Mouse (Mus musculus): ENCODE data around the gene Pak2. TPM values are rescaled to one million over a fixed set of nuclear protein-coding genes. Genes with fewer than 3 reads are reported as not detected.
A peak's percentile ranks its signal among the peaks of the same experiment; 100 is the strongest.
"Not testable (repeated sequence)": the region's sequence is repeated elsewhere in the genome, so short reads cannot be mapped to it uniquely, and the experiment has no call there.

Gene Pak2
- polyA plus RNA-seq, 1 experiment: 17.4 TPM

DNA sequence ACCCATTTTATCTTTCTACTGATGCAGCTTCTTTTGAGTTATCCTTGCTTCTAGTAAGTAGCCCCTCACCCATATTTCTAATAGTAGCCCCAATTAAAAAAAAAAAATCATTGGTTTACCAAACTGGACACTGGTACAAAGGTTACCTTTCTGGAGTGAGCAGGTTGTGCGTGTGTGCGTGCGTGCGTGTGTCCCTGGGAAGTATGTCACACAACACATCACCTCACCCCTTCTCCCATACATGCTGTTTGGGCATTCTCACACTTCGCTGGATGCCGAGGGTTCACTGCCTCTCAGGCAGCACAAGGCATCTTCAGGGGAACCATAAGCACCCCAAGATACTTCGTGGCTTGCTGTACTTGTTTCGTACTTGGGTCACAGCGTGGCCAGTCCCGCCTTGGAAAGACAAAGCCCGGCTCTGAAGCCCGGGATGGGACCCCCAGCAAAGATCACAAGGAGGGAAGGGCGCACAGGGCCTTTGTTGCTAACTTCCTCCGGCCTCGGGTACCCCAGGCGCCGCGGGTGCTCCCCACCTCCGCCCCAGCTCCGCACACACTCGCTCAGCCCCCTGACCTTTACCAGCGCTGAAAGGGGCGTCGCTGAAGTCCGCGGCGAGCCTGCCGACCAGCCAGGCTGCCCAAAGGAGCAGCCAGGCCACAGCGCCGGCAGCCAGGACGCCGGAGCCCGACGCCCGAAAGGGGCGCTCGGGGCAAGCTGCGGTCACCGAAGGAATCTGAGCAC lies 19.9 kb upstream of the Pak2 start:
- DNase-seq (ENCODE audit: extremely low spot score in 1 of 2, low spot score in 1 of 2): no peak

DNA sequence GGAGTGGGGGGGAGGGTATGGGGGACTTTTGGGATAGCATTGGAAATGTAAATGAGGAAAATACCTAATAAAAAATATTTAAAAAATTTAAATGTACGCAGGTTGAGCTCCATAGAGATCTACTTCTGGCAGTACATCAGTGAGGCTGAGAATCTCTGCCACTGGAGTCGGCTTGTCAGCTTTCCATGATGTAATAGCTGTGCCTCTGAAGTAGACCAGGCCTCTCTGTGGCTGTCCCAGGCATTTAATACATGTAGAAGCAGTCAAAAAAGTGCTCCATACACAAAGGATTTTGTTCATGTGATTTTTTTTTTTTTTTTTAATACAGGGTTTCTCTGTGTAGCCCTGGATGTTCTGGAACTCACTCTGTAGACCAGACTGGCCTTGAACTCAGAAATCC lies 18.6 kb upstream of the Pak2 start:
- not testable (repeated sequence) for DNase-seq (ENCODE audit: extremely low spot score in 1 of 2, low spot score in 1 of 2)

DNA sequence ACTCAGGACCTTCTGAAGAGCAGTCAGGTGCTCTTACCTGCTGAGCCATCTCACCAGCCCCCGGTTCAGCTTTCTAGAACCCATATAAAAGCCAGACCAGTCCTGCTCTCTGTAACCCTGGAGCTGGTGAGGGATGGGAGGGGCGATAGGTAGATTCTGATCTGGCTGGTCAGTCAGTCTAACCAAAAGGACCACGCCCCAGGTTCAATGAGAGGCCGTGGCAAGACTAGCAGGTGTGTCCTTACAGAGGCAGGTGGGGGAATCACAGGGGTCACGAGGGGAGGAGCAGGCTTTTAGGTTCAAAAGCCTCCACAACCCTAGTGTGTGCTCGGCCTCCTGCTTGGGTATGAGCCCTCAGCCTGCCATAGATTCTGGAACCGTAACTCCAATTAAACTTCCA lies 12.3 kb upstream of the Pak2 start:
- DNase-seq (ENCODE audit: extremely low spot score in 1 of 2, low spot score in 1 of 2): no peak

DNA sequence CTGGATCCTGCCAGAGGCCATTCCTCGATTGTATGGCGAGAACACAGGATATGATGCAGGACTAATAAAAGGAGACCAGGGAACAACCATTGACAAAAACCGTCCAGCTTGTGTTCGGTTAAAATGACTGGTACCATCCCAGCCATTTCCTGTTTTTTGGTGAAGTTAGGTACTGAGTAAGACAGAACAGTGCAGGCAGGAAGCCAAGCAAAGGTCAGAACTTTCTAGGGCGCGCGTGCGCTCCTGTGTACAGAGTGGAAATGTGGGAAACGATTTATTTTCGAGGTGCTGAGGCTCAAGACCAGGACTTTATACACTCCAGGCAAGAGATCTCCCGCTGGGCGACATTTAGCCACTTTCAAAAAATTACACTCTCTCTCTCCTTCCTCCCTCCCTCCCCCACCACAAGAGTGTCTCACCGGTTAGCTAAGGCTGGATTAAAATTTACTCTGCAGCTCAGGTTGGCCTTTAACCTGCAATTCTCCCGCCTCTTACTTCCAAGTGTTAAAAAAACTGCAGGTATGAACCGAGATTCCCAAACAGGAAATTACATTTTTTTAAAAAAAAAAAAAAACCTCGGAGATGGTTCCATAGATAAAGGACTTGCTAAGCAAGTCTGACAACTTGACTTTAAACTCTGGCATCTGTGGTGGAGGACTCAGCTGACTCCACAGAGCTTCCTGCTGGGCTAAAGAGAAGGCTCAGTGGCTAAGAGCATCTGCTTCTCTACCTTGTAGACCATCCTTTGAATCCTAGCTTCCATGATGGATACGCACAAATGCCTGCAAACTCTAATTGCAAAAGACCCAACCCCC lies 8.7 kb upstream of the Pak2 start:
- no peak for DNase-seq (ENCODE audit: extremely low spot score in 1 of 2, low spot score in 1 of 2)

DNA sequence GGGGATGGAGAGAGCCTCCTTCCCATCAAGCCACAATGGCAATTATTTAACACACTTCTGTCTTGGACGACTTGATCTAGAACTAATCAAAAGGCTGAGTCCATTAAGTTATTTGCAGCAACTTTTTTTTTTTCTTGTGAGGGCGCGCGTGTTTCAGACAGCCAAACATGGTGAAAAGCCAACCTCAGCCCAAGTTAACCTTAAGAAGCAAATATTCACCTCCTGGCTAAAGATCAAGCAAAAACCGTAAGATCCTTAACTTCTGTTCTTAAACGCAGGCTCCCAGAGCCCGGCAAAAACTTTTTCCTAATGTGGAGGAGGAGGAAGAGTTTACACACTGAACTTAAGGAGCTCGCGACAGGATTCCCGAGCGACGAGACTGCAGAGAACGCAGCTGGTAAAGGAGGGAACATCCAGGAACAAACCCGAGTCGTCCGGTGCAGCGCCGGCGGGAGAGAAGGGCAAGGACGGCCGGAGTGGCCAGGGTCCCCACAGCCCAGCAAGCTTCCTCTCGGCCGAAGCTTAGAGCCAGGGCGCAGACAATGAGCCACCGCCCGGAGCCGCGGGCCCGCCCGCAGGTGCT lies 643 bp downstream of the Pak2 start:
- DNase-seq (ENCODE audit: extremely low spot score in 1 of 2, low spot score in 1 of 2): no peak

DNA sequence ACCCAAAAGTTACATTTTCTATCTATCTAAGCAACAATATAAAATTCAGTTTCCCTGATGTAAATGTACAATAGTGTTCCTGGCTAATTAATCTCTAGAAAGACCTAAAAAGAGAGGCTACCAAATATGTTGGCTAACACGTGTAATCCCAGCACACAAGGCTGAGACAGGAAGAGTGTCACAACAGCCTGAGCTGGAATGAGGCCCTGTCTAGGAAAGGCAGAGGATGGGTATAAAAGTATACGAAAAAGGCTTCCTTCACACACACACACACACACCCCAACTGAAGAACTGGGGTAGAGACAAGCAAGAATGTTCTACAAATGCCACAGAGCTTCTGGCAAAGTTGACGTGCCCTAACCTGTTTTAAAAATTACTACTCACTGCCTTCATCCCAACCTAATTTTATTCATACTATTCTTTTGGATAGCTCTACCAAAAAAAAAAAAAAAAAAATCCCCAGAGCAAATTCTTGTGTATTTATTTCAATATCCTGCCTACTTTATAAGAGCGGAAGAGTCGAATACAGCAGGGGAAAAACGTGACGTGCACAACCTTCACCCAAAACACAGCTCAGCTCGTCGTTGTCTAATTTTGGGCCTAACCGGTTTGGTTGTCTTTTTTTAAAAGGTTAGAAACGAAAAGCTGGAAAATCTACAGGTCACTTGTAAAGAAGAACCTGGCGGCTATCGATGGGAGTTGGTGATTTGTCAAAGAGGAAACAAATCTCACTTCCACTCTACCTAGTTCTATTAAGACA lies 1.3 kb downstream of the Pak2 start:
- no peak for DNase-seq (ENCODE audit: extremely low spot score in 1 of 2, low spot score in 1 of 2)

DNA sequence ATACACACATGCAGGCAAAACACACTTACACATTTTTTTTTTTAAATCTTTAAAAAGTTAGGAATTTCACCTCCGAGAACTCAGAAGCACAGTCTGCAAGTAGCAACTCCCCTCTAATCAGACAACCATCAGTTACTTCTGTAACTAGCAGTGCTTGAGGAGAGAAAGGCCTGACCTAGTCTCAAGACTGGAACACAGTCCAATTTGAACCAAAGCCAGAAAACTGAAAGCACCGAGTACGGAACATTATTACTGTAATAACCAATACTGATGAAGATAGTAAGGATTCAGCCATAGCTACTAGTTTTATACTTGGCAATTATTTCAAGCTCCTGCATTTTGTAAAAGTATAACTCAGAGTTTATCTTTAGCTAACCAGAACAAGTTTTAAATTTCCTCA lies 2.7 kb downstream of the Pak2 start:
- no peak for DNase-seq (ENCODE audit: extremely low spot score in 1 of 2, low spot score in 1 of 2)

DNA sequence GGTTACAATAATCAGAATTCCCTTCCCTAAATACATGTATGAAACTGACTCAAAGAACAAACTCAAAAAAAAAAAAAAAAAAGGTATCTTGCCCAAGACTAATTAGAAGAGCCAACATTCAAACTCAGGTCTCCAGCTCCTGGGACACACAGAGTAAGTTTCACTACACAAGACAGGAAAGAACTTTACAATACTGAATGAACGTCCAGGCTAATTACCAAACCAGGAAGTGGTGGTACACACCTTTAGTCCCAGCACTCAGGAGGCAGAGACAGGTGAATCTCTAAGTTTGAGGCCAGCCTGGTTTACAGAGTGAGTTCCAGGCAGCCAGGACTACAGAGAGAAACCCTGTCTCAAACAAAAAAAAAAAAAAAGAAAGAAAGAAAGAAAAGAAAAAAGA lies 3.4 kb downstream of the Pak2 start:
- DNase-seq (ENCODE audit: extremely low spot score in 1 of 2, low spot score in 1 of 2): no peak

DNA sequence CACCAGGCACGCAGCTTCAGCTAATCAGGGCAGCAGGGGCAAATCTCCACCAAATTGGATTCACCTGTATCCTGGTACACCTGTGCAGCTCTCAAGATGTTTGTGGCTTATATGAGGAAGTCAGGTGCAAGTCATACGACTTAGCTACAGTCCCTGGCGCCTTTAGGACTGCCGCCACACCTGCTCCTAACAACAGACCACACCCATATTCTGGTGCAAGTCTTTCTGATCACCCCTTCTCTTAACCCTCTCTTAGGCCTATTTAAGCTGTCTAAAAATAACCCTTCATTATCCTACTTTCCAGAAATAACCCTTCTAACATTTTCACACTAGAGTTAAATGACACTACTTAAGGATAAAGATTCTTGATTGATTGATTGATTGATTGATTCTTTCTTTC lies 9.1 kb downstream of the Pak2 start:
- DNase-seq (ENCODE audit: extremely low spot score in 1 of 2, low spot score in 1 of 2): not testable (repeated sequence)

DNA sequence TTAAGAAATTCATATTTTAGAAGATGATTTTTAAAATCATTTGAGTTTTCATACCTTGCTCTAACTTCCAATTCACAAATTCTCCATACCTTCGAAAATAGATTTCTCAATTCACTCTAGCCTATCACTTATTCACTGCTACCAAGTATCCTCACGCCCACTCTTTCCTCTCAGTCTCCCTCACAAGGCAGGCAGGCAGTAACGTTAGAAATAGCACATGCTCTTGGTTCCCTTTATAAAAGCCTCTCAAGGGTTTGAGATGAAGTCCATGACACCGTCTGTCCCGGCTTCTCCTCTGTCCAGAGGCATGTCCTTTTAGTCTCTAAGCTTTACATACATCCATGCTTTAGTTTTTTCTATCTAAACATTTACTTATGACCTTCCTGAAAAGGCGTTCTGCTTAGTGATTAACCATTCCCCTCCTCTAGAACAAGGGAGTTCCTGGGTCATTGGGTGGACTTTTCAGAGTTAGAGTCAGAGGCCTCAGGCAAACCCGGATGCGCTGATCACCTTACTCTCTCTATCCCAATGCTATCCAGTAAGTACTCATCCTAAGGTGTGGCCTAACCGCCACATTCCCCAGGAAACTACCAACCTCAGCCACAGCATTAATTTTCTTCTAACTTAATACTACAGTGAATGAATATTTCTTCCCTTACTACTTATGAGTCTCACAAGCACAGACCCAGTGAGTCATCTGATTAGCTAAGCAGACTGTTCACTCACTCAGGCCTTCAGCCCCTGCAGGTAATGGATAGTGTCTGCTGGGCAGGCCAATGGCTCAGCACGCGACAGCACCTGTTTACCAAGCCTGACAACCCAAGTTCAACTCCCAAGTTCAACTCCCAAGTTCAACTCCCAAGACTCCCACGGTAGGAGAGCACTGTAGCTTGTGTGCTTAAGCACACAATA lies 10.5 kb downstream of the Pak2 start:
- no peak for DNase-seq (ENCODE audit: extremely low spot score in 1 of 2, low spot score in 1 of 2)

DNA sequence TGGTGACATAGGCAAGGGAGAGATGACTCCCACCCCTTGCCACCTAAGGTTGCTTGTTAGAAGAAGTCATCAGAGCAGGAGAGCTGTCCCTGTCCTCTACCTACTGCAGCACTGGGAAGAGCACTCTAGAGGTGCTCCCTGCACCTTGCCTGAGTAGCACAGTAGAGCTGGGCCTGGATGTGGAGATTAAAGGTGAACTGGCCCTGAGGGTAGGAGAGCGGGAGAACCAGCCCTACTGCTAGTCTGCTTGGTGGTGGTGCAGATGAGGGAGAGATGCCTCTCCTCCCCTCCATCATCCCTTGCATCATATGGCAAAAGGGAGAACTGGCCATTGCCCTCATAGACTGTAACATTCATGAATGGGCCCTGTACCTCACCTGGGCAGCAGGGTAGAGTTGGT lies 12.2 kb downstream of the Pak2 start:
- no peak for DNase-seq (ENCODE audit: extremely low spot score in 1 of 2, low spot score in 1 of 2)

DNA sequence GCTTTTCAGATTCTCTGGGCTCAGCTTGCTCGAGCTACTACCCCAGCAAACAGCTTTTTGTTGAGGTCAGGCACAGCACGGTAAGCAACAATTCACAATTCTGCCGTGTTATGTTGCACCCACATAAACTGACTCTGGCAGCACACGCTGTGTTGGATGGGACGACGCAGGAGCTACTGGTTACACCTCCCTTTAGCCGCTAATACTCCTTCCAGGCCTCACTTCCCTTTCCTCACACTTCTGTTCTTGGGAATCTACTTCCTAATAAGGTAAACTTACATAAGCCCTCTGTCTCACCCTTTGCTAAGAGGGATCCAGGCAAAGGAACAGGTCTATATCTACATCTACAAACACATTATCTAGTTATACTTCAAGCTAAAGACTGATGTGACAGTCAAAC lies 15.2 kb downstream of the Pak2 start:
- no peak for DNase-seq (ENCODE audit: extremely low spot score in 1 of 2, low spot score in 1 of 2)

DNA sequence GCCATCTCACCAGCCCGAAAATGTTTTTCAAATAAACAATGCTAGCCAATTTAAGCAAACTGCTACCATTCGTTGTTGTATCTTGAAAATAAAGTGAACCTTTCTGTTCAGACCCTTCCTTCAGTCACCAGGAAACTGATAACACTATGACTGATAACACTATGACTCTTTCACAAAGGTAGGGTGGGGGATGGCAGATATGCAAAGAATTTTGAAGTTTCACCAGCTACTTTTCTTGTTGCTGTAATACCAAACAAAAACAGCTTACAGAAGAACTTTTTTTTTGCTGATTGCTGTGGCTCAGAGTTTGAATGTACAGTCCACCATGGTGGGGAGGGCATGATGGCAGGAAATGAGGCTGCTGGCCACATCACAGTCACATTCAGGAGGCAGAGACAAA lies 16.9 kb downstream of the Pak2 start:
- no peak for DNase-seq (ENCODE audit: extremely low spot score in 1 of 2, low spot score in 1 of 2)

DNA sequence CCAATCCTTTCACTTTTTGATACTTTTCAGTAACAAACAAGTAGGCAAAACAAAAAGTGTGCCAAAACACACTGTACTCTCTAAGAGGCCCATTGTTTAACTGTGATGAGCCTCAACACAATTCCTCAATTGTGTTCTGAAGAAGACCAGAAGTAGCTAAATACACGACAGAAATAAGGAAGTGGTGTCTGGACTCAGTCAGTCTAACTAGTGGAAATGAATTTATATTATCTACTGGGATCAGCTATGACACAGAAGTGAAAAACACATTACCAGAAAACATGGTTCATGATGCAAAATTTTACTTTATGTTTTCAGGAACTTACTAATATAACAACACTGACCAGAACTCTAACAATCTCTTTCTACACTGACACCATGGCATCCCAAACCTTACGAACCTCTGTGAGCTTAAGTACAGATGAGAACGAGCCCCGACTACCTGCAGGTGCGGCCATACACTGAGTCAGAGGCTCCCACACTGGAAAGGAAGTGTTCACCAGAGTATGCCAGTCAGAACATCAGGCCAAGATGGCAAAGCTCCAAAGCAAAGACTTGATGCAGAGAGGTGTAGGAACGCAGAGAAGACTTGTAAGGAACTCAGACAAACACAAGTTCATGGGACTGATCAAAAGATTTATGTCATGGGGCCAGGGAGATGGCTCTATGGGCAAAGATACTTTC lies 19.2 kb downstream of the Pak2 start:
- DNase-seq (ENCODE audit: extremely low spot score in 1 of 2, low spot score in 1 of 2): no peak

DNA sequence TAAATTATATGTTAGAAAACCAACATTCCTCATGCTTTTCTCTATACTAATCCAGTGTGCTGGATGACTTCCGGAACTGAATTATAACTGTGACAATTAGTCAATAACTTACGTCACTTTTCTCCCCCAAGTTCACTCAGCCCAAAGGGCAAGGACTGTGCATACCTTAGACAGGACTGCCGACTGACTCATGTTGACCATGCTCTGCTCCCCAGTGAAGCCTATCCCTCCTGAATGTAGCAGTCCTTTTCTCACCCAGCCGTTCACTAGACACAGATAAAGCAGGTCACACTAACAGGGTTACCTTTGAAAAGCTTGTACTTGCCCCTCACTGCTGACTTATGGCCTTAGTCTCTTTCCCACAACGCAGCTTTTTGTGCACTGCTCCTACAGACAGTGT lies 20.3 kb downstream of the Pak2 start:
- no peak for DNase-seq (ENCODE audit: extremely low spot score in 1 of 2, low spot score in 1 of 2)

DNA sequence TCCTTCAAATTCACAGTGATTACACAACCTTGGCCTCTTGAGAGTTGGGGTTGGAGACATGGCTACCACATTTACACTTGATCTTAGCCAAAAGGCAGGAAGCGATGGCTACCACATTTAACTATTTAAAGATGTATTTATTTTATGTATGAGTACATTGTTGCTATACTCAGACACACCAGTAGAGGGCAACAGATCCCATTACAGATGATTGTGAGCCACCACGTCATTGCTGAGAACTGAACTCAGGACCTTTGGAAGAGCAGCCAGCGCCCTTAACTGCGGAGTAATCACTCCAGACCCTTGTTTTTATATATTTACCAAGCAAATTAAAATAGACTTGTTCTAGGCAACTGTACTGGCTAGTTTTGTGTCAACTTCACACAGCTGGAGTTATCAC lies 36.8 kb downstream of the Pak2 start:
- DNase-seq (ENCODE audit: extremely low spot score in 1 of 2, low spot score in 1 of 2): no peak

DNA sequence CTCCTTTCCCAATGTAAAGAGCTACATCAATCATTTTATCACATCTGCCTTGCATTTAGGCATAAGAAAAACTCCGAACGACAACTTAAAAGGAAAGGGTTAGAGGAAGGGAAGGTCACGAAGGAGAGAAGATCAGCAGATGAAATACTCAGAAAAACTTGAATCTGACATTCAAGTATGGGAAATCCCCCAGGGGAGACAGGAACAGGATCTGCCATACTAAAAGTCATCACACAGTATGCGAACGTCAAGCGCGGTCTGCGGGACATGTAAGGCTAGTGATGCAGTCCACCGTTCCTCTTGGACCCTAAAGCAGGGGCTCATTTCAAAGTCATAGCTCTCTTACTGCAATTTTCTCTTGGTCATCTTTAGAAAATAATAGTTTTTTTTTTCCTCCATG lies 59.5 kb downstream of the Pak2 start:
- no peak for DNase-seq (ENCODE audit: extremely low spot score in 1 of 2, low spot score in 1 of 2)

DNA sequence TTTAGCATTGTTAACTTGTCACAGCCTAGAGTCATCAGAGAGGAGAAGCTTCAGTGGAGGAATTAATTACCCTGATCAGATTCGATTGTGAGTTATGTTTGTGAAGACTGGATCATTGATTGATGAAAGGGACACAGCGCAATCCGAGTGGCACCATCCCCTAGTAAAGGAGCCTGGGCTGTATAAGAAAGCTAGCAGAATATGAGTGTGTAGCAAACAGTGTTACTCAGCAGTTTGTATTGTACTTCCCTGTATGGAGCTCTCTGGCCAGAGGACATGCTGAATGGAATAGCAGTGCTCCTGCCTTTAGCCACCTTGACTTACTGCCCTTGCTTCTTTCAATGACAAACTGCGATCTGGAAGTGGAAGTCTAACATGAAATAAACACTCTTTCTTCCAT lies 68.8 kb downstream of the Pak2 start:
- no peak for DNase-seq (ENCODE audit: extremely low spot score in 1 of 2, low spot score in 1 of 2)

DNA sequence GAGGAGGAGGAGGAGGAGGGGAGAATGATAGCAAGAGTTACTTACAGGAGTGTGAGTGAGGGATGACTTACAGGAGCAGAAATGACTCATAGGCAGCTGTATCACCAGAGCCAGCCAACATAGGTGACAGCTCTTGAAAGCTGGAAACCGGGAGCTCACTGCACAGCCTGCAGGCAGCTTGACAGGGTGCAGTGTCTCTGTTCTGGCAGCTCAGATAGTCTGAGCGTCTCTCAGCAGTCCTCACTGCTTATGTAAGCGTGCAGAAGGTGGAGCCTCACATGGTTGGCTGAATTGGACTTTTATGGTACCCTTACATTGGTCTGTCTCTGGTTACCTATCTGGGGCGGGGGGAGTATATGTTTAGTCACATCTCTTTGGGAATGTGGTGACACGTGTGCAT lies 69.2 kb downstream of the Pak2 start:
- peak; percentile 38 to 72 for DNase-seq (ENCODE audit: extremely low spot score in 1 of 2, low spot score in 1 of 2)
